Mouse (Mus musculus) heart, adult 11 months (tissue): ENCODE results near the gene Clcf1.
A peak's percentile ranks its signal among the peaks of the same experiment; 100 is the strongest.

Experiments used
- DNase-seq: peaks from one replicate; pipeline ENCODE4 v3.0.0; 2022

Clcf1 gene

DNA sequence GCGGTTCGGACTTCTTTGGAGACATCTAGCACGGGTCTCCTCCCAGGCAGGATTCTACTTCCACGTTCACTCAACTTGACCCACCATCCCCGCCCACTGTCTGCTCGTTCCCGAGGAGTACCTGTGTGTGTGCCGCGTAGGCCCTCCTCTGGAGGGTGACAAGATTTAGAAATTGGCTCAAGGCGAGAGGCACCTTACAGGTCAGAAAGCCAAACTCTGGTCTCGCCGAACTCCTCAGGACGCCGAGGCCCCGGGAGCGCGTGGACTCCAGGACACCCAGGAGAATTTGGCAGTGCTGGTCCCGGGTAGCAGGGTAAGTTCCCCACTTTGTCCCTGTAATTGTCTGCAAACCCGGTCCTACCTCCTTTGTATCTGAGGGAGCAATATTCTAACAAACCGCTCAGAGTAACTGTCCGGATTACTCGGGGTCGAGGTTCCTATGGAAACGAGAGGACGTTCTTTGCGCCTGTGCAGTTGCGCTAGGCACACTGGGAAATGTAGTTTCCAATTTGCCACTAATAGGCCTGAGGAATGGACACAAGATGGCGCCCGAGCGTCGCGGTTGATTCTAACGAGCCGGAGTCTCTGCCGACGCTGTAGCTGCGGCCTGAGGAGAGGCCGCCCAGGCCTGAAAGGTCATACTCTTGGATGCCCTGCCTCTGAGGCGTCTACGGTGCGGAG is 43.3 kb downstream of the Clcf1 start:
- peak; percentile 99 for DNase-seq

DNA sequence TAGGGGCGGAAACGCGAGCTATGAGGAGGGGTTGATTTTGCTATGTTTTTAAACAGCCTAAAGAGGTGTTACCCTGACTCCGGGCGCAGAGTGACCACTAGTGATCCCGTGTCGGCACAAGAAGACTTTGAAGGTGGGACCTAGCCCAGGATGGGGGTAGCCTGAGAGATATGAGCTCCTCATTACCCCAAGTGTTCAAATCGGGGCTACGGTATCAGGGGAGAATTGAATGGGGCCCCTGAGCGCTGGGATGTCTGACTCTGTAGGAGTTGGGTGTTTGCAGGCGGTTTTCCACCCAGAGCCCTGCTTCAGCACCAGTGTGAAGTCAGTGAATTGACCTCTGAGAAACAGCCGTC is 43.8 kb downstream of the Clcf1 start:
- DNase-seq = no peak

DNA sequence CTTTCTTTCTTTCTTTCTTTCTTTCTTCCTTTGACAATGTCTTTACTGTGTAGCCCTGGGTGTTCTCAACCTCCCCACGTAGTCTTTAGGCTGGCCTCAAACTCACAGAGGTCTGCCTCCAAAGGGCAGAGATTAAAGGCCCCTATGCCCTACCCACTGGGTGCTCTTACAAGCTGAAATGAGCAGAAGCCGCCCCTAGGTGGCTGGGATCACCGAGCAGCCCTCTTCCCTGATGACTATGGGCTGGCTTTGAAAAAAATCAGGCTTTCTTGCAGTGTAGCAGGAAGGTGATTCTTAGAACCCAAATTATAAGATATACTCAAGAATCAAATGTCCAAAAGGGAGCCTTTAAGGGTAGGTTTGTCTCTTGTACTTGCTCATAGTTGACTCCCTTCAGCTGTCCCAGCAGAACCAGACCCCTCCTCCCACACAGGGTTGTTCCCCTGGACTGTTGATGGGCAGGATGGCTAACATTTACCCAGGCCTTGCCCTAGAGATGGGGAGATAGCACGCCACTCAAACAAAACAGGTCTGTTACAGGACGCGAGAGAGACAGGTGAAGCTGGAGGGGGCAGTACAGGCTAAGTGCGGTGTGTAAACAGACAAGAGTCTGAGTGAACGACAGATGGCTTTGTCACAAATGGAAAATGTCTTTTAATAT is 47.1 kb downstream of the Clcf1 start:
- peak; percentile 84 for DNase-seq

DNA sequence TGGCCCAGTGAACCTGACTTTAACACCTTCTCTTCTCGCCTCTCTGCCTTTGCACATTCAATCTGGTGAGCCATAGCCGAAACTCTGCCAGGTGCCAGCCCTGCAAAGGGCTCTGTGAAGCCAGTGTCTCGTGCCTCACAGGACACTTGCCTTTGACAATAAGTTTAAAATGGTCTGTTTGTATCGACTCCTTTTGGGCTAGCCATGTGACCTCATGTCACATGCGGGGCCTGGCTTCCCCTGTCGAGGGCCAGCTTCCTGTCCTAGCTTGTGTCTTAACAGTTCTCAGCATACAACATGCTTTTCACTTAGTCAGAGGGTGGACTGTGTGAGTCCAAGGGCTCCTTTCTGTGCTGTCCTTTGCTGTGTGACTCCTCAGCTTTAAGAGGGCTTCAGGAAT is 48.7 kb downstream of the Clcf1 start:
- peak; percentile 92 for DNase-seq

DNA sequence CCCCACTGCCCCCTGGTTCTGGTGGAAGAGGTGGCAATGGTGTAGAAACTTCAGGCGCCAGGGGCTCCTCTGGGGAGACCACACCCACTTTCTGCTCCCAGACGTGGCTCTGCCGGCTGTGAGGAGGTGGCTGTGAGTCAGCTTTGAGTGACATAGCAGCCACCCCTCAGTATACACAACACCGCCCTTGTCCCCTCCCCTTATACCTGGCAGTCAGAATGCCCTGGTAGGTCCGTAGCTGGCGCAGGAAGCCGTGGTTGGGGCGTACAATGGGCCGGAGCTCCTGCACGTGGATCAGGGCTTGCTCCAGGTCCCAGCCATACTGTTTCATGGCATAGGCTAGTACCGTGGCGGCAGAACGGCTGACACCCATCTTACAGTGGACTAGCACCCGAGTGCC is 49.7 kb downstream of the Clcf1 start:
- peak; percentile 91 for DNase-seq

DNA sequence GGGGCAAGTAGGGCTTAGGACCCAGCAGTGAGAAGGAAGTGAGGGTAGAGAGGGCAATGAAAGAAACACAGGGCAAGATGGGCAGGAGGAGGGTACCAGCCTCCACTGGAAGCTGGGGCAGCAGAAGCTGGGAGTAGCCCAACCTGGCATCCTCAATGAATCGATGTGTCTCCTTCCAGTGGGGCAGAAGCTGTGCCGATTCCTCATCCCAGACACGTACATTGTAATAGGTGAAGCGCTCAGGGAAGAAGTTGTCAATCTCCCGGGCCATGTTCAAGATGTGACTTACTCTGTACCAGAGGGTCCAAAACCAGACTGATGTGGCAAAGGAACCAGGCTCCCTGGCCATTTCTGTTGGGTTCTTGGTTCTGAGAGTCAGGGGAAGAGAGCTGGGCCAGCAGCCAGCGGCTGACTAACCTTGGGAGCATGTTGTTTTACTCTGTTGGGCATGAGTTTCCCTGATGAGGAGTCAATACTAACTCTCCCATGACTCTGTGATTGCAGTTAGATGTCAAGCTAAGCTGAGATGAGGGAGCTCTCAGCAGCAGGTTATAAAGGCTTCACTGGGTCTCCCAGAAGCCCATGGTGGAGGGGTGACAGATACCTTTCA is 50.2 kb downstream of the Clcf1 start:
- DNase-seq = peak; percentile 90

DNA sequence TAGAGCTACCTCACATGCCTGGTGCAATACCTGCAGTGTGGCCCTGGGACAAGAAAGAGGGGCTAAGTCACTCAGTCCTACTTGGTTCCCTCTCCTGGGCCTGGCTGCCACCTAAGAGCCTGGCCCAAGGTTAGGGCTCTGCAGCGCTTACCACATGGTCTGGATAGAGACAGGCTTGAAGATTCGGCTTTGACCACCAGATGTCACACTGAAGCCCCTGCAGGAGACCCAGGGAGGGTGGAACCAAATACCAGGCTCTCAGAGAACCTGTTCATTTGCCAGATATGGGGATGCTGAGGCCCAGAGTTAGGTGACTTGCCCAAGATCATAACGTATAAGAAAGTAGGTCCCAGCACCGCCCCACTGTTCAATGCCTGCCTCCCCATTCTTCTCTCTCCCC is 51.9 kb downstream of the Clcf1 start:
- DNase-seq = peak; percentile 87

DNA sequence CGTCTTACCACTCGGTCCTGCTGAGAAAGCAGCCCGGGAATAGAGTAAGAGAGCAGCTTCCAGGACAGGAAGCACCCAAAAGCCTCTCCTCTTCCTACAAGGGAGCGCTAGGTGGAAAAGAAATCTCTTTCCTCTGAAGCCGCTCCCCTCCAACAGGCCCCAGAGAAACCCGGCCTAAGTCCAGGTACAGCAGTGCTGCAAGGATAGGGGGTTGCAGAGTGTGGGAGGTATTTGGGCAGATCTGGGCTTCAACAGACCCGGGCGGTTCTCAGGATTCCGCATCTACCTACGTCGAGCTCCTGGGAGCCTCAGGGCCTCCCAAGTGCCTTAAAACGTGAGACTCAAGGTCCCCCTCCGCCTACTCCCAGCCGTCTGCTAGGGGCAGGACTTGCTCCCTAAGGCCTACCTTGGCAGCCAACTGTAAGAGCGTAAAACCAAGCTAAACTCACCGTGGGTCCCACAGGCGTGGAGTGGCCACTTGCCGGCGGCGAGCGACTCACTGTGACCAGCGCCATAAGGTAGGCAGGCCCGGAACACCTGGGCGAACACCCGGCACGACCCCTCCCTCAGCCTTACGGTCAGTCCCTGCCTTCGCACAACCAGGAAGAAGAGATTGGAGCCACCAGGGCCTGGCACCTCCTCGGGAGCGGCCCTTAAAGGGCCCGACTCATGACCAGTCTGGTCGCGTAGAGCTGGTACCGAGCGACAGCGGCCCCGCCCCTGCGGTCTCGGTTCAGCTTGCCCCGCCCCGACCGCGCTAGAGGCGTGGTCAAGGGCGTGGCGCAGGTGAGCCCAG is 54.7 kb downstream of the Clcf1 start, which contains the start of gene Ssh3:
Ssh3 (minus strand) TSS at position 615 of the 796 bp plus-strand sequence.
- DNase-seq = peak; percentile 98

DNA sequence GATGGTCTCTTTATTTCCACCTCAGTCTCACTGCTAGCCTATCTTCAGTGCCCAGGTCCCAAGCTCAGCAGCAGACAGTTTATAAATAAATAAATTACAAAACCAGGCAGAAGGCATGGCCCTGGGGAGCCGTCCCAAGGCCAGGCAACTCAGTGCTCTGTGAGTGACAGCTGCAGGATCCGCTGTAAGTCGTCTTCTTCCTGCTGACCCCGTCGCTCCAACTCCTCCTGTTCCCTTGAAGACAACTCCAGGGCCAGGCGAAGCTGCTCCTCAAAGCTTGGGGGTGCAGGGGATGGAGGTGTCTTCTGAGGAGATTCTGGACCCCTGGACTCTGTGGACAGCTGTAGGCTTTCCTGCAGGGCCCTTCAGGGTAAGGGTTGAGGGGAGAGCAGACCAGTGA is 56.1 kb downstream of the Clcf1 start:
- DNase-seq = peak; percentile 83

DNA sequence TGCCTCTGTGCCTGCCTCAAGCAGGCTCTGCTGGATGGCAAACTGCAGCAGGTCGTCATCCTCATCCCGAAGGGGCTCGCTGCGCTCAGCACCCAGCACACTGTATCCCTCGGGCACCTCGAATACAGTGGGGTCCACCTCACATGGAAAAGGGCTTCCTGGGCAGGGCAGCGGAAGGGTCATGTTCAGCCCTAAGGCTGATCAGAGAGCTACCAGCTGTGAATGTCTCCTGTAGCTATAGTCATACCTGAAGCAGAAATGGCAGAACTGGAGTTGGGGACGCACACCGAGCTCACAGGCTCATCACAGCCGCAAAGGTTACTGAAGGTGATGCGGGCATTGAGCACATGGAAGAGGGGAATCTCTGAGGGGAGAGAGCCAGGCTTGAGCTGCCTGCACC is 56.9 kb downstream of the Clcf1 start:
- DNase-seq = peak; percentile 76
